Mouse (Mus musculus) myocyte (in vitro differentiated cells): ENCODE data around the gene Hnrnpu.

Experiments
- E2F4 ChIP-seq: IDR thresholded peaks from one replicate; pipeline ENCODE4 v1.6.1; 2011; ENCODE audit warnings: mild to moderate bottlenecking, control low read depth, moderate library complexity; ENCODE audit not compliant: insufficient read depth
- MAX ChIP-seq: IDR thresholded peaks from one replicate; pipeline ENCODE4 v1.6.1; 2011; ENCODE audit warnings: low read depth, mild to moderate bottlenecking, control low read depth
- MYOD1 ChIP-seq, 3 experiments: IDR thresholded peaks; one replicate each; pipeline ENCODE4 v1.6.1; 2011; ENCODE audit warnings: control low read depth in 2 of 3, low read depth in 2 of 3, mild to moderate bottlenecking in 2 of 3, moderate library complexity in 1 of 3; ENCODE audit not compliant: insufficient read length in 2 of 3, control insufficient read depth in 1 of 3
- MYOG ChIP-seq, 3 experiments: IDR thresholded peaks; one replicate each; pipeline ENCODE4 v1.6.1; 2011; ENCODE audit warnings: control low read depth in 2 of 3, low read depth in 2 of 3, mild to moderate bottlenecking in 2 of 3; ENCODE audit not compliant: insufficient read length in 2 of 3, control insufficient read depth in 1 of 3, insufficient read depth in 1 of 3
- POLR2A ChIP-seq: IDR thresholded peaks from one replicate; pipeline ENCODE4 v1.6.1; 2011; ENCODE audit warnings: low read depth, mild to moderate bottlenecking, control low read depth, moderate library complexity; ENCODE audit not compliant: insufficient read length
- TCF12 ChIP-seq: IDR thresholded peaks from one replicate; pipeline ENCODE4 v1.6.1; 2011; ENCODE audit warnings: mild to moderate bottlenecking, control low read depth; ENCODE audit not compliant: poor library complexity, insufficient read depth, severe bottlenecking

DNA sequence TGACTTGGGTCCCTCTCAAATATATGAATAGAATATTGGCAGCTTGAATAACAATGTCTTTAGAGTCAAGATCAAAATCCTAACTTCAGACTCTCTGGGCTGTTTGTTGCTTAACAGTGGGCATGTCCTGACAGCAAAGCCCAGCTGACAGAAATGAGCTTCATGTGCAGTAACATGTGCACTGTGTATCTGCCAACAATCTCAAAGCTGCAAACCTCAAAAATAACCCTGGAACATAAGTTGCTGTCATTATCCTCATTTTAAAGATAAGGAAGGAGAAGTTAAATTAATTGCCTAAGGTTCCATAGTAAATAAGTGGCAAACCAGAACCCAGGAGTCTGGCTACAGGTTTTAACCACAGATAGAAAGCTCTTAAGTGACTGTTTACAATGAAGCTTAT lies 44.6 kb upstream of the Hnrnpu start:
- TF ChIP-seq POLR2A (no peak), MYOG (IDR thresholded peaks at IDR 0.05; ENCODE audit: control insufficient read depth in 1 of 3, insufficient read depth in 1 of 3, insufficient read length in 2 of 3, low read depth in 2 of 3) (peak in 2 of 3 experiments; percentile 18 to 52), TCF12 (no peak), MYOD1 (IDR thresholded peaks at IDR 0.05; ENCODE audit: control insufficient read depth in 1 of 3, insufficient read length in 2 of 3, low read depth in 2 of 3) (peak; percentile 44 to 67 (median 55)), E2F4 (no peak), MAX (no peak)
